Mouse (Mus musculus): ENCODE measurements at regions not wholly inside any gene's neighbourhood (a gene's known extent, or its start where the extent isn't known, plus 50 kb on each side); places are given as distances from the start of the nearest gene placed in this dataset.

DNA sequence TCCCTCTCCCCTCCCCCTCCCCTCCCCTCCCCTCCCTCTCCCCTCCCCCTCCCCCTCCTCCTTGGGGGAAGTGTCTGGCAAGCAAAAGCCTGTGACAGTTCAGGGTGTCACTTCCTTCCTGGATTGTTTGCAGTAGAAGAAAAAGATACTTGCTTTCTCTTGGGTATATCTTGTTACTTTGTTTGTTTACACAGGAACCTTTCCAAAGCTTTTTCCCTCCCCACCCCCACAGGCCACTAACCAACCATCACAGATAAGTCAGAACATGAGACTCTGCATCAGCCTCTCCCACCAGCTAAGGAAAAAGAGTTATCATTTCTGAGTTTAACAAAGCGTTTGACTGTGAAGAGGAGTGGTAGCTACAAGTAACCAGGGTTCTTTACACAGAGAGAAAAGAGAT is 95.5 kb upstream of the Ado start:
- TF ChIP-seq POLR2A (IDR thresholded peaks at IDR 0.05; ENCODE audit: borderline replicate concordance, extremely low read depth, insufficient read depth, insufficient read length): no peak
- H3K4me3 ChIP-seq (replicated peaks; ENCODE audit: low read length): no peak overlapping the region
- ATAC-seq (ENCODE audit: low FRiP score, low read depth): no peak
- WGBS: 61% methylated on average over 1 of the region's 1 CpGs
- H3K4me1 ChIP-seq (ENCODE audit: control insufficient read depth, insufficient read depth, low read length): peaks cover 11% of the 10 kb centered on the region
- DNase-seq (ENCODE audit: low spot score): no peak
- no peaks in the 10 kb centered on the region for H3K36me3 ChIP-seq (ENCODE audit: control insufficient read depth, insufficient read depth, low read length)
- no peaks in the 10 kb centered on the region for H3K9me3 ChIP-seq (ENCODE audit: control insufficient read depth, low read length)
- no peak overlapping the region for H3K4me2 ChIP-seq (replicated peaks; ENCODE audit: low read depth, low read length, severe bottlenecking)
- H3K27ac ChIP-seq (replicated peaks; ENCODE audit: low read depth, low read length): no peak overlapping the region
- H3K27me3 ChIP-seq (ENCODE audit: control insufficient read depth, insufficient read depth, low read length): no peaks in the 10 kb centered on the region
- H3K9ac ChIP-seq (ENCODE audit: low read depth, low read length, severe bottlenecking): no peak overlapping the region

DNA sequence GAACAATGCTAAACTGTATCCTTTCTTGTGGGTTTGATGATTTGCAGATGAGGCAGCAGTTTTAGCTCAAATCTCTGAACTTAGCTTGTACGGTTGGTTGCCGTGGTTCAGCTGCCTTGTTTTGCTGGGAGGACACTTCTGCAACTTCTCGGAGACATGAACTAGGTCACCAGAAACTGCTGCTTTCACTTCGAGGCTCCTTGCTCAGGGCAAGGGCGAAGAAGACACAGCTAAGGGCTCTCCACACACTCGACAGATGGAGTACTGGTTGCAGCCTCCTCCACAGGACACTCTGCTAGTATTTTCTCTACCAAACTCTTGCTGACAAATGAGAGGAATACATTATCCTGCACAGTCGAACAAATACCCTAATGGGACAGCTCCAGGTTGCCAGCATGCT is 94.9 kb upstream of the Ado start:
- Histone ChIP-seq H3K9me3 (ENCODE audit: control insufficient read depth, low read length) (no peaks in the 10 kb centered on the region), H3K4me2 (replicated peaks; ENCODE audit: low read depth, low read length, severe bottlenecking) (no peak overlapping the region), H3K36me3 (ENCODE audit: control insufficient read depth, insufficient read depth, low read length) (no peaks in the 10 kb centered on the region), H3K27ac (replicated peaks; ENCODE audit: low read depth, low read length) (no peak overlapping the region), H3K9ac (ENCODE audit: low read depth, low read length, severe bottlenecking) (no peak overlapping the region), H3K4me3 (replicated peaks; ENCODE audit: low read length) (no peak overlapping the region), H3K27me3 (ENCODE audit: control insufficient read depth, insufficient read depth, low read length) (no peaks in the 10 kb centered on the region), H3K4me1 (ENCODE audit: control insufficient read depth, insufficient read depth, low read length) (peaks cover 11% of the 10 kb centered on the region)
- TF ChIP-seq POLR2A (IDR thresholded peaks at IDR 0.05; ENCODE audit: borderline replicate concordance, extremely low read depth, insufficient read depth, insufficient read length): no peak
- DNase-seq (ENCODE audit: low spot score) (no peak), ATAC-seq (ENCODE audit: low FRiP score, low read depth) (no peak)
- 45% methylated on average over 7 of the region's 7 CpGs for WGBS

DNA sequence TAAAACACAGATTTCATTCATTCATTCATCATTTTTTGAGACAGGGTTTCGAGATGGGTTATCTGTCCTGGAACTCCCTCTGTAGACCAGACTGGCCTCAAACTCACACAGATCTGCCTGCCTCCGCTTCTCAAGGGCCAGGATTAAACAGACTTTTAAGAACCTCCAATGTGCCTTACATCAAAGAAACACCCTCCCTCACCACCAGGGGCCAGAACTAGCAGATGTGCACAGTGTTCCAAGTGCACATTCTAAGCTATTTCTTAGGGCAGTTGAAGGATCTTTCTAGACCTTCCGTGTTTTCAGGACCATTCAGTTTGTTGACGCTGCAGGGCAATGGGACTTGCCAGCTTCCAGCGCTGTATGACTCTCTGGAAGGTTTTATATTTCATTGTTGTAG is 88.6 kb upstream of the Ado start:
- no peak overlapping the region for H3K9ac ChIP-seq (ENCODE audit: low read depth, low read length, severe bottlenecking)
- no peaks in the 10 kb centered on the region for H3K9me3 ChIP-seq (ENCODE audit: control insufficient read depth, low read length)
- ATAC-seq (ENCODE audit: low FRiP score, low read depth) (no peak), DNase-seq (ENCODE audit: low spot score) (no peak)
- 32% methylated on average over 5 of the region's 5 CpGs for WGBS
- H3K4me2 ChIP-seq (replicated peaks; ENCODE audit: low read depth, low read length, severe bottlenecking): no peak overlapping the region
- H3K27ac ChIP-seq (replicated peaks; ENCODE audit: low read depth, low read length): no peak overlapping the region
- TF ChIP-seq POLR2A (IDR thresholded peaks at IDR 0.05; ENCODE audit: borderline replicate concordance, extremely low read depth, insufficient read depth, insufficient read length): no peak
- H3K36me3 ChIP-seq (ENCODE audit: control insufficient read depth, insufficient read depth, low read length): no peaks in the 10 kb centered on the region
- no peaks in the 10 kb centered on the region for H3K27me3 ChIP-seq (ENCODE audit: control insufficient read depth, insufficient read depth, low read length)
- H3K4me1 ChIP-seq (ENCODE audit: control insufficient read depth, insufficient read depth, low read length): peaks cover 7% of the 10 kb centered on the region; the same call in 1 of the 2 replicates
- H3K4me3 ChIP-seq (replicated peaks; ENCODE audit: low read length): no peak overlapping the region

DNA sequence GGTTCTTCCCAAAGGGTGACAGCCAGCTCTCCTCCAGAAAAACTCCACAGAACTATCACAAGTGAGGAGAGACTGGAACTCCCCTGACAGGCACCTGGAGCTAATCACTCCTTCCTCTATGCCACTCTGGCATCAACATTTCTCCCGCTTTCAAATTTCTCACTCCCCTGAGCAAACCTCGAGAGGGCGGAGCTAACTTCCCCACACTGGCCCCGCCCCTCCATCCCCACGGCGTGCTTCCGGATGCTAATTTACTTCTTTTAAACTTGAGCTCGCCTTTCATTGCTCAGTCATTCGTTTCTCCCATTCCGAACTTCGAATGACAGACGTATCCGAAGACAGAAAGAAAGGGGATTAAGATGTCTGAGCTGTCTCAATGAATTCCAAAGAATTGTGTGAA is 87.8 kb upstream of the Ado start:
- ATAC-seq (ENCODE audit: low FRiP score, low read depth): no peak
- TF ChIP-seq POLR2A (IDR thresholded peaks at IDR 0.05; ENCODE audit: borderline replicate concordance, extremely low read depth, insufficient read depth, insufficient read length): no peak
- Histone ChIP-seq H3K4me3 (replicated peaks; ENCODE audit: low read length) (peak overlapping the region; percentile 13; the same call in 1 of the 2 replicates), H3K9ac (ENCODE audit: low read depth, low read length, severe bottlenecking) (no peak overlapping the region), H3K27me3 (ENCODE audit: control insufficient read depth, insufficient read depth, low read length) (no peaks in the 10 kb centered on the region), H3K4me1 (ENCODE audit: control insufficient read depth, insufficient read depth, low read length) (peaks cover 7% of the 10 kb centered on the region; the same call in 1 of the 2 replicates), H3K4me2 (replicated peaks; ENCODE audit: low read depth, low read length, severe bottlenecking) (peak overlapping the region; percentile 45), H3K36me3 (ENCODE audit: control insufficient read depth, insufficient read depth, low read length) (no peaks in the 10 kb centered on the region), H3K9me3 (ENCODE audit: control insufficient read depth, low read length) (no peaks in the 10 kb centered on the region), H3K27ac (replicated peaks; ENCODE audit: low read depth, low read length) (no peak overlapping the region)
- peak; percentile 25 for DNase-seq (ENCODE audit: low spot score)
- WGBS: under 1% methylated on average over 13 of the region's 13 CpGs

DNA sequence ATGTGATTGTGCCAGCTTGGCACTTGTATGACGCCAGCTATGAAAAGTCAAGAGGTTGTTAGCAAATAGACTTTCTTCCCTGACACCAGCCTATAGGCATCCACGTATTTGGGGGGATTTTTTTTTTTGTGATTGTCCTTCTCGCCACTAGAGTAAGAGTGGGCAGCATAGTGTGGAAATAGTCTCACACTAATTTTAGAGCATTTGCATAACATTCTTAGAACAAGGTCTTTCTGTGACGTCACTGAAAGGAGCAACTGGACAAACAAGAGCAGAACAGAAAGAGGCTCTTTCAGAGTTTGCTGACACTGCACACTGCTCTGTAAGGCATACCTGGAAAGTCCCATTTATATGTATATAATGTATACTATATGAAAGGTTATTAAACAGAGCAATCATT is 86.0 kb upstream of the Ado start:
- no peaks in the 10 kb centered on the region for H3K9me3 ChIP-seq (ENCODE audit: control insufficient read depth, low read length)
- DNase-seq (ENCODE audit: low spot score): no peak
- ATAC-seq (ENCODE audit: low FRiP score, low read depth): no peak
- peaks cover 7% of the 10 kb centered on the region; the same call in 1 of the 2 replicates for H3K4me1 ChIP-seq (ENCODE audit: control insufficient read depth, insufficient read depth, low read length)
- no peak overlapping the region for H3K4me2 ChIP-seq (replicated peaks; ENCODE audit: low read depth, low read length, severe bottlenecking)
- no peak overlapping the region for H3K27ac ChIP-seq (replicated peaks; ENCODE audit: low read depth, low read length)
- H3K4me3 ChIP-seq (replicated peaks; ENCODE audit: low read length): no peak overlapping the region
- H3K9ac ChIP-seq (ENCODE audit: low read depth, low read length, severe bottlenecking): no peak overlapping the region
- TF ChIP-seq POLR2A (IDR thresholded peaks at IDR 0.05; ENCODE audit: borderline replicate concordance, extremely low read depth, insufficient read depth, insufficient read length): no peak
- 76% methylated on average over 4 of the region's 4 CpGs for WGBS
- H3K27me3 ChIP-seq (ENCODE audit: control insufficient read depth, insufficient read depth, low read length): no peaks in the 10 kb centered on the region
- no peaks in the 10 kb centered on the region for H3K36me3 ChIP-seq (ENCODE audit: control insufficient read depth, insufficient read depth, low read length)

DNA sequence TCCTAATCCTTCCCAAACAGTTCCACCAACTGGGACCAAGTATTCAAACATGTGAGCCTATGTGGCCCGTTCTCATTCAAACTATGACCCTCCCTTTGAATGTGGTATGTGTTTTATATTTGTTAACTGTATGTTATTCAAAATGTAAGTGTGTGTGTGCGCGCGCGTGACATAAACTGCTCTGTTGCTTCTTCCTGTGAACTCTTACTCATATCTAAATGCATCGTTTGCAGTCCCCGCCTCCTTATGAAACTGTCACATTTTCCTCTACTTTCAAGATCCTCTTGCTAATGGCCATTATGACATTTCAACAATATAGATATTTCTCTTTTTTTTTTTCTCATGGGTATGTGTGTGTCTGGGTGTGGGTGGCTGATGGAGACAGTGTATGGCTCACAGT is 84.3 kb upstream of the Ado start:
- Histone ChIP-seq H3K9ac (ENCODE audit: low read depth, low read length, severe bottlenecking) (no peak overlapping the region), H3K4me2 (replicated peaks; ENCODE audit: low read depth, low read length, severe bottlenecking) (no peak overlapping the region), H3K4me1 (ENCODE audit: control insufficient read depth, insufficient read depth, low read length) (peaks cover 7% of the 10 kb centered on the region; the same call in 1 of the 2 replicates), H3K27ac (replicated peaks; ENCODE audit: low read depth, low read length) (no peak overlapping the region), H3K9me3 (ENCODE audit: control insufficient read depth, low read length) (no peaks in the 10 kb centered on the region), H3K27me3 (ENCODE audit: control insufficient read depth, insufficient read depth, low read length) (no peaks in the 10 kb centered on the region), H3K4me3 (replicated peaks; ENCODE audit: low read length) (no peak overlapping the region), H3K36me3 (ENCODE audit: control insufficient read depth, insufficient read depth, low read length) (no peaks in the 10 kb centered on the region)
- 97% methylated on average over 7 of the region's 7 CpGs for WGBS
- ATAC-seq (ENCODE audit: low FRiP score, low read depth) (no peak), DNase-seq (ENCODE audit: low spot score) (no peak)
- TF ChIP-seq POLR2A (IDR thresholded peaks at IDR 0.05; ENCODE audit: borderline replicate concordance, extremely low read depth, insufficient read depth, insufficient read length): no peak
